Mouse (Mus musculus): ENCODE measurements at regions not wholly inside any gene's neighbourhood (a gene's known extent, or its start where the extent isn't known, plus 50 kb on each side); places are given as distances from the start of the nearest gene placed in this dataset.

- in situ Hi-C loops (cut with MboI; ENCODE audit: low pct_ligation_motif_present, low pct_unique_long_range_greater_than_20kb, low sequenced_read_pairs) (no loop called here), dilution Hi-C loops (cut with MboI; ENCODE audit: extremely low pct_ligation_motif_present, extremely low pct_unique_long_range_greater_than_20kb, low sequenced_read_pairs) (no loop called here)
- H3K4me3 ChIP-seq (replicated peaks in 1 of 3; ENCODE audit: low read depth in 2 of 3, low read length in 2 of 3, poor library complexity in 1 of 3): no peak overlapping the region
- H3K4me1 ChIP-seq (ENCODE audit: control insufficient read depth in 1 of 2, insufficient read depth in 2 of 2): peaks cover 3 to 10% of the 10 kb centered on the region in 2 experiments; a peak in 3 of 4 replicates
- TF ChIP-seq CTCF (conservative IDR thresholded peaks at IDR 0.05 in 1 of 2, IDR thresholded peaks at IDR 0.05 in 1 of 2; ENCODE audit: low read depth in 2 of 2, low read length in 2 of 2) (no peak), PAX5 (IDR thresholded peaks at IDR 0.05; ENCODE audit: low read length) (no peak), UBTF (IDR thresholded peaks at IDR 0.05; ENCODE audit: low read depth, low read length) (no peak), KAT2A (IDR thresholded peaks at IDR 0.05; ENCODE audit: insufficient replicate concordance, low read length) (no peak), USF2 (conservative IDR thresholded peaks at IDR 0.05; ENCODE audit: low read depth, low read length) (no peak), ZNF384 (IDR thresholded peaks at IDR 0.05; ENCODE audit: low read depth, low read length) (no peak), BHLHE40 (IDR thresholded peaks at IDR 0.05; ENCODE audit: low read depth, low read length) (no peak), ZMIZ1 (IDR thresholded peaks at IDR 0.05; ENCODE audit: low read depth, low read length) (no peak), ZC3H11A (IDR thresholded peaks at IDR 0.05; ENCODE audit: low read depth, low read length) (no peak), RCOR1 (conservative IDR thresholded peaks at IDR 0.05; ENCODE audit: low read depth, low read length) (no peak), SMC3 (IDR thresholded peaks at IDR 0.05; ENCODE audit: low read depth, low read length) (no peak), IRF4 (IDR thresholded peaks at IDR 0.05; ENCODE audit: low read depth, low read length) (no peak)
- H3K9me3 ChIP-seq (replicated peaks; ENCODE audit: low read length): no peaks in the 10 kb centered on the region
- H3K9ac ChIP-seq (ENCODE audit: insufficient read depth, low read depth): no peak overlapping the region
- no peaks in the 10 kb centered on the region for H3K36me3 ChIP-seq (replicated peaks in 1 of 2; ENCODE audit: control insufficient read depth in 1 of 2, insufficient read depth in 1 of 2, low read length in 1 of 2)
- no peaks in the 10 kb centered on the region for H3K79me2 ChIP-seq (replicated peaks; ENCODE audit: control insufficient read depth, extremely low read depth, insufficient read depth, poor library complexity, severe bottlenecking)
- no peak for DNase-seq (ENCODE audit: extremely low read depth)
- peaks cover 1% of the 10 kb centered on the region for H3K27me3 ChIP-seq (replicated peaks)
- H3K27ac ChIP-seq (ENCODE audit: insufficient read depth, low read depth): no peak overlapping the region
- H3K4me2 ChIP-seq (ENCODE audit: insufficient read depth, low read depth, poor library complexity, severe bottlenecking): no peak overlapping the region
Observed at GRCm38 (mm10) chr19:59738541-59738940, 204.9 kb downstream of the Rab11fip2 start.

GRCm38 (mm10) chr19:59742946-59743345 is 200.5 kb downstream of the Rab11fip2 start:
- dilution Hi-C loops (cut with MboI; ENCODE audit: extremely low pct_ligation_motif_present, extremely low pct_unique_long_range_greater_than_20kb, low sequenced_read_pairs): no loop called here
- TF ChIP-seq RAD21 (IDR thresholded peaks at IDR 0.05; ENCODE audit: low read depth, low read length): peak; percentile 60
- TF ChIP-seq ETS1 (conservative IDR thresholded peaks at IDR 0.05; ENCODE audit: low read depth, low read length): no peak
- peak; percentile 83 for TF ChIP-seq SMC3 (IDR thresholded peaks at IDR 0.05; ENCODE audit: low read depth, low read length)
- TF ChIP-seq MYC (IDR thresholded peaks at IDR 0.05; ENCODE audit: low read depth, low read length): no peak
- no peak for TF ChIP-seq UBTF (IDR thresholded peaks at IDR 0.05; ENCODE audit: low read depth, low read length)
- no peak for TF ChIP-seq MAX (IDR thresholded peaks at IDR 0.05; ENCODE audit: low read length)
- no peak for TF ChIP-seq ELF1 (IDR thresholded peaks at IDR 0.05; ENCODE audit: low read depth, low read length)
- TF ChIP-seq RCOR1 (conservative IDR thresholded peaks at IDR 0.05; ENCODE audit: low read depth, low read length): no peak
- TF ChIP-seq CTCF (conservative IDR thresholded peaks at IDR 0.05 in 1 of 2, IDR thresholded peaks at IDR 0.05 in 1 of 2; ENCODE audit: low read depth in 2 of 2, low read length in 2 of 2): peak; percentile 70 to 76
- TF ChIP-seq NRF1 (IDR thresholded peaks at IDR 0.05; ENCODE audit: low read depth, low read length): no peak

More at GRCm38 (mm10) chr19:59742946-59743345, 200.5 kb downstream of the Rab11fip2 start:
- Histone ChIP-seq H3K4me1 (ENCODE audit: control insufficient read depth in 1 of 2, insufficient read depth in 2 of 2) (peaks cover 3 to 10% of the 10 kb centered on the region in 2 experiments; a peak in 3 of 4 replicates), H3K27ac (ENCODE audit: insufficient read depth, low read depth) (no peak overlapping the region), H3K36me3 (replicated peaks in 1 of 2; ENCODE audit: control insufficient read depth in 1 of 2, insufficient read depth in 1 of 2, low read length in 1 of 2) (no peaks in the 10 kb centered on the region), H3K9ac (ENCODE audit: insufficient read depth, low read depth) (no peak overlapping the region), H3K79me2 (replicated peaks; ENCODE audit: control insufficient read depth, extremely low read depth, insufficient read depth, poor library complexity, severe bottlenecking) (no peaks in the 10 kb centered on the region), H3K4me3 (replicated peaks in 1 of 3; ENCODE audit: low read depth in 2 of 3, low read length in 2 of 3, poor library complexity in 1 of 3) (no peak overlapping the region), H3K4me2 (ENCODE audit: insufficient read depth, low read depth, poor library complexity, severe bottlenecking) (no peak overlapping the region), H3K27me3 (replicated peaks) (no peaks in the 10 kb centered on the region), H3K9me3 (replicated peaks; ENCODE audit: low read length) (no peaks in the 10 kb centered on the region)
- in situ Hi-C loops (cut with MboI; ENCODE audit: low pct_ligation_motif_present, low pct_unique_long_range_greater_than_20kb, low sequenced_read_pairs): loop anchor here (10.0 kb wide), 1 partner anchor 402 kb away; no protein-coding TSS in a partner anchor
- DNase-seq (ENCODE audit: extremely low read depth): peak; percentile 60
